Mouse (Mus musculus) embryonic fibroblast, embryonic 13.5 days (primary cell): ENCODE results near the gene Erbb4. TPM values are rescaled to one million over a fixed set of nuclear protein-coding genes. Genes with fewer than 3 reads are reported as not detected.
"Not testable (repeated sequence)": the region's sequence is repeated elsewhere in the genome, so short reads cannot be mapped to it uniquely, and the experiment has no call there.

ENCODE experiments used
- H3K27ac ChIP-seq: 2 replicates; pipeline ENCODE4 v1.5.1; 2012; ENCODE audit warnings: low read length, control low read depth, inconsistent platforms; ENCODE audit not compliant: insufficient read depth
- H3K4me1 ChIP-seq: 2 replicates; pipeline ENCODE4 v1.6.1; 2011; ENCODE audit warnings: low read length; ENCODE audit not compliant: control insufficient read depth, insufficient read depth
- H3K4me3 ChIP-seq: 2 replicates; pipeline ENCODE4 v1.5.1; 2011; ENCODE audit warnings: mild to moderate bottlenecking, control low read depth, low read length; ENCODE audit not compliant: insufficient read depth
- CTCF ChIP-seq: IDR thresholded peaks from 2 replicates; pipeline ENCODE4 v1.5.1; 2011; ENCODE audit warnings: mild to moderate bottlenecking, control low read depth, low read length, moderate library complexity, borderline replicate concordance; ENCODE audit not compliant: insufficient read depth
- POLR2A ChIP-seq: IDR thresholded peaks from 2 replicates; pipeline ENCODE4 v1.6.1; 2011; ENCODE audit warnings: low read depth, mild to moderate bottlenecking, control low read depth, low read length, moderate library complexity
- polyA plus RNA-seq: library from polyadenylated mRNA; stranded (reverse); fragments of >200 nt; gene quantifications from 2 replicates; pipeline ENCODE4 v1.2.4, GENCODE M21; 2011; ENCODE audit warnings: low read depth; ENCODE audit not compliant: missing spikeins, insufficient read length

Gene Erbb4
- polyA plus RNA-seq, 1 experiment, result 0.26 TPM

DNA sequence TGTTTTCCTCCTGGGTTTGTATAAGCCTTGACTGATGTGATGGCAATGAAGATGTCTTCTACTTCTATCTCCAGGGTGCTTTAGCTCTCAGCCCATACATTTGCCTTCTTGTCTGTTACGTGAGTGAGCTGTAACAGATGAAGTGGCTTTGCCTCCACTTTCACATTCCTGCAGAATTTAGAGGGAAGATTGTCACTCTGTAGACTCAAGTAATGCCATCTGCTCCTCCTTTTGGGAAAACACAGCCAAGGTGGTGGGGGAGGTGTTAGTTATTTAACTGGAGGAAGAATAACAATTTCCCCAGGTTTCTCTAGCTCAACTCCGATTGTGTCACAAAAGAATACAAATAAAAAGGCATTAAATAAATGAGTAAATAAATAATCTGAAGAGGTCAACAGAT, 301.1 kb downstream of the Erbb4 start:
- Histone ChIP-seq H3K4me1 (no peaks in the 10 kb centered on the region), H3K4me3 (no peak overlapping the region), H3K27ac (no peak overlapping the region)
- TF ChIP-seq POLR2A (no peak), CTCF (no peak)

DNA sequence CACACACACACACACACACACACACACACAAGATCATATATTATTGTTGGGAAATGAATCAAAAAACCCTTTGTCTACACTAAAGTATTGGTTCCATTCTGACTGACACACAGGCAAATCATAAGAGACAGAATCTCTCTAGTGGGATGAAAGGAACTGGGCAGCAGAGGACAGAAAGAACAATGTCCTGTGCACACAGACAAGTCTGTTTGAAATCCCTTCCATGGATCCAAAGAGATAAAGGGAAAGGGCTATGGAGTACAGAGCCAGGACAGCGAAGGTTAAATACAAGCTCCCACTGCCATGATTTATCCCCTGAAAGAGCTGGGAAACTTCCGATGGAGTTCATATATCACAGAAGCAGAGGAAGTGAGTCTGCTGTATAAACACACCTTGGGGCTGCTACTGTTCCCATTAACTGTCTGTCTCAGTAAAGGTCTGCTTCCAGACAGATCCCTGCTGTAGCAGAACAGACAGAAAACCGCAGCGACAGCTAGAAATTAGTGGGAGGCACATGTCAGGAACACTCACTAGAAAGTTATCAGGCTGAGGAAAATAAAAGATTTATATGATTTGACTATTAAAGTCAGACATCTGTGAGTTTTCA, 320.3 kb downstream of the Erbb4 start:
- TF ChIP-seq POLR2A (no peak), CTCF (no peak)
- no peak overlapping the region for H3K4me3 ChIP-seq
- H3K27ac ChIP-seq, result peak overlapping the region; percentile 13; the same call in 1 of the 2 replicates
- peaks cover 6% of the 10 kb centered on the region; the same call in 1 of the 2 replicates for H3K4me1 ChIP-seq

DNA sequence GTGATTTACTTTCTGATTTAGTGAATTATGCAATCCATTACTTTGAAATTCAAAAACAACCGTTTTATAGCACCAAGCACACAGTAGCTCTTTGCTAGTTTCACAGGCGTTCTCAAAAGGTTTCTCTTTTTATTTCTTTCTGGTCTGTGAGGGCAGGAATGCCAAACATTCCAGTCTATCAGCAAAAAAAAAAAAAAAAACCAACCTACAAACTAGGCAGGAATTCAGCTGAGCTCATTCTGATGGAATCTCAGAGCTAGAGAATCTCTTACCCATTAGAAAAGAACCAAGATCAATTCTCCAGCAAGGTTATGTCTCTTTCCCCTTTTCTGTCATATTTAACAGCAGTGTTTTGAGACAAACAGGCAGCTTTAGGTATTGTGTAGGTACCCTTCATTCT, 327.2 kb downstream of the Erbb4 start:
- no peak for TF ChIP-seq CTCF
- H3K27ac ChIP-seq, result peak overlapping the region; percentile 61; the same call in 1 of the 2 replicates
- H3K4me1 ChIP-seq, result peaks cover 5% of the 10 kb centered on the region; the same call in 1 of the 2 replicates

GRCm38 (mm10) chr1:68780032-68780431, 327.8 kb downstream of the Erbb4 start:
- no peak overlapping the region for H3K4me3 ChIP-seq

More for the DNA sequence above, 327.2 kb downstream of the Erbb4 start:
- H3K4me3 ChIP-seq, result no peak overlapping the region

GRCm38 (mm10) chr1:68766095-68766494, 341.8 kb downstream of the Erbb4 start:
- not testable (repeated sequence) for H3K4me1 ChIP-seq, H3K4me3 ChIP-seq, H3K27ac ChIP-seq

More at GRCm38 (mm10) chr1:68780032-68780431, 327.8 kb downstream of the Erbb4 start:
- no peak for TF ChIP-seq POLR2A
- TF ChIP-seq CTCF, result no peak
- Histone ChIP-seq H3K4me1 (peaks cover 5% of the 10 kb centered on the region; the same call in 1 of the 2 replicates), H3K27ac (peak overlapping the region; percentile 61)

- TF ChIP-seq CTCF (no peak), POLR2A (no peak)
- no peak overlapping the region for H3K4me3 ChIP-seq
- no peaks in the 10 kb centered on the region for H3K4me1 ChIP-seq
- H3K27ac ChIP-seq, result no peak overlapping the region
These were observed 345.4 kb downstream of the Erbb4 start for GRCm38 (mm10) chr1:68762456-68762855.

GRCm38 (mm10) chr1:68748976-68749375, 358.9 kb downstream of the Erbb4 start:
- H3K4me3 ChIP-seq, result no peak overlapping the region
- TF ChIP-seq POLR2A (no peak), CTCF (no peak)
- no peaks in the 10 kb centered on the region for H3K4me1 ChIP-seq
- no peak overlapping the region for H3K27ac ChIP-seq

- no peak for TF ChIP-seq POLR2A
- TF ChIP-seq CTCF, result no peak
- Histone ChIP-seq H3K4me3 (no peak overlapping the region), H3K4me1 (no peaks in the 10 kb centered on the region), H3K27ac (no peak overlapping the region)
These were observed 426.4 kb downstream of the Erbb4 start for GRCm38 (mm10) chr1:68681478-68681877.

DNA sequence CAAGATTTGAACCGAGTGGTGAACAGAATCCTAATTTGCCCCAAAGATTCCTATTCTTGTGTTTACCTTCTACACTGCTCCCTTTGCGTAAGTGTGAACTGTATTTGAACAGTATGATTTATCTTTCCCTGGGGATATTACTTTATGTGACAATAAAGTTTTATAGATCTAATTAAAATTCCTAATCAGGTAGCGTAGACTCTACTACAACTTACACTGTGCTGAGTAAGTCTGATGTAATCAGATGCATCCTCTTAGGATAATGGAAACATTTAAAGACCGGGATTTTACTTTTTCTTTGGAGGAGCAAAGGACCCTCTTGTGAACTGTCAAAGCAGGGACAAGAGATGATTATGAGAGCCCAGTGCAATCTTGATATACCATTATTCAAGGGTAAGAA, 433.2 kb downstream of the Erbb4 start:
- no peak for TF ChIP-seq CTCF
- TF ChIP-seq POLR2A, result no peak
- Histone ChIP-seq H3K4me1 (no peaks in the 10 kb centered on the region), H3K4me3 (no peak overlapping the region)

DNA sequence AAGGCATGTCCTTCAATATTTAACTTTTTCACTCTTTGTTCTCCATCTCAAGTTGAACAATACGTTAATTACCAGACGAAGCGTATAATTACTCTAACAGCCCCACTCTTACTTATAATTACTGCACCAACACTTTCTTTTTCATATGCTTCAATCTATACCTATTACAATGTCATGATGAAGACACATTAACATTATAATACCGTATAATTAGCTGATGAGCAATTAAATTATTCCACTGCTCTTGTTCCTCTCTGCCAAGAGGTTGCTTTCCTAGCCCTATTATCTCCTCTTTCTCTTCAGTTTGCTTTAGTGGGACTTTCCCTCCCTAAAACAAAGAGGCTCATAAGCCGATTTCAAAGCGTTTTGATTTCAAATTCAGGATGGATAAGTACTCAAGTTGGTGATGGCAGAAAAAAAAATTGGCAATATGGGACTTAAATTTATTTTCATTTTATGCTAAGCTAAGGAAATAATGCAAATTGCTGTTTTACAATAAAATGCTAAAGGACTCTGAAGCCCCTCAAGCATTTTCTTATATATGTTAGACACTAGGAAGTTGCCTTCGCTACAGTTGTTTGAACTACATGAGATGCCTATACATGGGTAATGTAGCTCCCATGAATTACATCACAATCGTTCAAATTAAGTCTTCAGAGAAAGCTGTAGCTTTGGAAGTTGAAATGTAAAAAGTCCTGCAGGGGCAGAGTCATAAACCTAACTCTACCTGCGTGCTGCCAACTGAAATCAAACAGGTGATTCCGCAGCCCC, 440.8 kb downstream of the Erbb4 start:
- TF ChIP-seq CTCF (no peak), POLR2A (no peak)
- Histone ChIP-seq H3K27ac (no peak overlapping the region), H3K4me1 (no peaks in the 10 kb centered on the region), H3K4me3 (no peak overlapping the region)

More for the DNA sequence above, 433.2 kb downstream of the Erbb4 start:
- H3K27ac ChIP-seq, result no peak overlapping the region
